Mouse (Mus musculus) urinary bladder, postnatal 10 days (tissue): ENCODE data around the gene Mtcl1.
"Not testable (repeated sequence)": the region's sequence is repeated elsewhere in the genome, so short reads cannot be mapped to it uniquely, and the experiment has no call there.

Source experiments
- DNase-seq: peaks from one replicate; pipeline ENCODE4 v3.0.0; 2022; ENCODE audit warnings: low spot score

Mtcl1 gene

DNA sequence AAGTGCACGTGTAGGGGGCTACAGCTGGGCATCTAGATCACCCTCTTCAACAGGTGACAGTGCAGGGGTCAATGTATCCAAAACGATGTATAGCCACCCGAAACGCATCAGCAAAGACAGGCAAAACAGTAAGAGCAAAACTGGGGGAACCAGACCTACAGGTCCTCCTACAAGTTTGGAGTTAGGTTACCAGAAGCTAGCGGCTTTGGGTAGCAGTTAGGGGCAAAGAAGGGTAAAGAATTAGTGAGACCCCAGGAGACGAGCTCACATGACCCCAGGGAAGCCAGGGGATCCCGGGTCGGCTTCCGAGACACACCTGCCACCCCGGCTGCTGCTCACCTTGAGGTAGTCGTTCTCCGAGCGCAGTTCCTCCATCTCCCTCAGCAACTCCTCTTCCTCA is 1.6 kb downstream of the Mtcl1 start:
- no peak for DNase-seq

DNA sequence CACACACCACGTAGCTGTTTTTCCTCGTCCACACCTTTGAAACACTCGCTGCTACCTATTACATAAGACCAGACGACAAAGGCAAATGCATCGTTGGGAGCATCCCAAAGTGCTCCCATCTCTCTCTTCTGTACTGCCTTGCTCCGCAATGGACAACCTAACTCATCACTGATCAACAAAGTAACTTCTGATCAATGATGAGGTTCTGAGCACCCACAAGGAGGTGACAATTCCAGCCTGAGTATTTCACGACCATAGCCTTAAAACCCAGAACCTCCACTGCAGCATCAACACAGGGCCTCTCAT is 2.6 kb downstream of the Mtcl1 start:
- no peak for DNase-seq

DNA sequence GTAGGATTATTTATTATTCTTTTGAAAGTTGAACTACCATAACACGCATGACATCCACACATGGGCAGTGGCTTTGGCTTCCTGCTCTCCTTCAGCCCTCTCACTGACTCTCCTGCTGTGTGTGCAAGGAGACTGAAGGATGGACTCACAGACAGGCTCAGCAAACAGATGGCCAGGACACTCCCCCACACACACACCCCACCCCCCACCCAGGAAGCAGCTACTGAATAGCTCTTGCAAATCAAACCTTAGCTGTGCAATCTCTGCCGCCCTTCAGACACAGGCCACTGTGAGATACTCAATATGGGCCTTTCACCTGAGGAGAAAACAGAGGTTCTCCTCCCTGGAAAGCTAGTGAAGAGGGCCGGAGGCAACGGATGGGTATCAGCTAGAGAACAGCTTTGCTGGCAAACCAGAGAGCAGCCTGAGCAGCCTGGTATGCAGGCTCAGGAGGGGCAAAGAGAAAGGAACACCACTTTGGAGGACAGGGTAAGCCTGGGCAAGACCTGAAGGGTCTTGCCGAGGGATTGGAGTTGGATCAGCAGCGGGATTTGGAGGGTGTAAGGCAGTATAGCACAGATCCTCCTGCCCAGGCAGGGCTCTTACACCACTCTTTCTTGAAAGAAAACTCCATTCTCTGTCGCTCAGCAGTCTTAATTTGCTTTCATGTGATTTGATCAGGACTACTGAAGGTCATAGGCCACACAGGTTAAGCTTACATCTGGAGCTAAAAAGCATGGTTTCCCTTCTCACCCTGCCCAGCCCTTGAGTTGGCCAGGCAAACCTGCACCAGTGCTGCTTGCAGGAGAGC is 3.1 kb downstream of the Mtcl1 start:
- DNase-seq = no peak

DNA sequence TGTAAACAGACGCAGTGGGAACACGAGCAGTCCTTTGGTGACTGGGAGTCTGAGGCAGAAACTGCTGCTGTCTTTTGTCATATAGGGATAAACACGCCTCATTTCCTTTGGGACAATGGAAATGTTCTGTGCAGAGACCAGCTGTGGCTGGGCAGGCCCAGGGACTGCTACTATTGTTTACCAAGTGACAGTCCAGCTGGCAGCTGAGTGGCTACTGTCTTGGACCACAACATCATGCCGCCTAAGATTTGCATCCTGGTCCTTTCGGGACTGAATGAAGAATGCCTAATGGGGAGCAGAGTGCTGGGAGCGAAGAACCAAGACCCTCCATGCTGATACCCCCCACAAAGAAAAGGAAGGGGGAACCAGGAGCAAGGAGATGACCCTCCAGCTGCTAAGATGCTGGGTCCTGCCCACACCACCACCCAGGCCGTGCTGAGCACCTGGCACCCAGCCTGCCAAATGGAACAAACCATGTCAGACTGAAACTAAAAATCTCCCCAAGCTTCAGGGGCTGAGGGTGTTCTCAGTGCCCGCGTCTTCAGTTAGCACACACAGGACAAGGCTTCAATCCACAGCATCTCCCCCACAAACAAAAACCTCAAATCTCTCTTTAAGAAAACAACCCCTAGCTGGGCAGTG is 5.4 kb downstream of the Mtcl1 start:
- DNase-seq = no peak

DNA sequence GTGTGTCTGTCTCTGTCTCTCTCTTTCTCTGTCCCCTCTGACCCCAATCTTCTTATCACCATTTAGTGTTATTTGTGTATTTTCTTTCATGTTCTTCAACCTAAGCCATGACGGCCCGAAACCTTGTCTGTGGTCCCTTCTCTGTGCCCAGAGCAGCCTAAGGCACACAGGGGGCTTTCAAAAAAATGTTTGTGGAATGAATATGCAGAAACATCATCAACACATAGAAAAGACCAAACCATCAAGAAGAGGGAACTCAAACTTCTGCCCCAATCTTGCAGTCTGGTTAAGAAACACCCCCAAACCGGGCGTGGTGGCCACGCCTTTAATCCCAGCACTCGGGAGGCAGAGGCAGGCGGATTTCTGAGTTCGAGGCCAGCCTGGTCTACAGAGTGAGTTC is 9.7 kb downstream of the Mtcl1 start:
- DNase-seq = no peak

DNA sequence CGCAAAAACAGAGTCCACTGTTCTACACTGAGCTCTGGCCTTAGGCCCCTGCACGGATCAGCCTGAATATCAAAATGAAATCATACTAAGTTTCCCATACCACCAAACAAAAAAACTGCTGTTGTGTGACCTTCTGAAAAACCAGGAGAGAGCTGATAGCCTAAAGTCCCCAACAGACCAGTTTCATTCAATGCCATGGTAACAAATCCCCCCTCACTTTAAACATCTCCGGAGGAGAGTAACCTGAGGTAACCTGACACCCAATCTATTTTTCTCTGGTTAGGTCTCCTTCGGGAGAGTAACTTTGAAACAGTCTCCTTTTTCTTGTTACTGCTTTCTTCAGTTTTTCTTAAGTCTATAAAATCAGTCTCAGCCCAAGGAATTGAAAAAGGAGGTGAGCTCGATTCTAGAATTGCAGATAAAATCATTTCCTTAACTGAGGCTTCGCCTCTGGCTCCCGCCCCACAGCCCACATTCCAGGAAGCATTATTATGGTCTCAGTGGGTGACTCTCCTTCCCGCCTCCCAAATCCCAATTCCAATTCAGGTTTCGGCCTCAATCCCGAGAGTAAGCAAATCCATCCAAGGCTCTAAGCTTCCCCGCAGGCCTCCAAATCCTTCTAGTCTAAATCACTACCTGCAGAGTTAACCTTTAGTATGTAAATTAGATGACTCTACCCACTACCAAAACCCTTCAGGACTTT is 10.3 kb downstream of the Mtcl1 start:
- no peak for DNase-seq

DNA sequence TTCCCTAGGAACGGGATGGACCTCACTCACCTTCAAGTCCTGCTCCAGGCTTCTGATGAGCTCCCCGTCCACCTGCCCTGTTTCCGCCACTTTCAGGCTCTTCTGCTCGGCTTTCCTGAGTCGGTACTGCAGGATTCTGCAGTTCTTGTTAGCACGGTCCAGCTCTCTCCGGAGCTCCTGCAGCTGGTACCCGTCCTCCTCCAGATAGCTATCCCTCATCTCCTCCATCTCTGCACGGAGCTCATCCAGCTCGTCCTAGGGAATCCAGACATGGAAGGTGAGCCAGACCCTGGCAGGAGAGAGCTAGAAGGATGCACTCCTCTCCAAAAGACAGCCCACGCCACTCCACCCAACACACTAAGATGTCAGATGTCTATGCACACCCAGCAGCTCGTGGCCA is 11.4 kb downstream of the Mtcl1 start:
- no peak for DNase-seq

DNA sequence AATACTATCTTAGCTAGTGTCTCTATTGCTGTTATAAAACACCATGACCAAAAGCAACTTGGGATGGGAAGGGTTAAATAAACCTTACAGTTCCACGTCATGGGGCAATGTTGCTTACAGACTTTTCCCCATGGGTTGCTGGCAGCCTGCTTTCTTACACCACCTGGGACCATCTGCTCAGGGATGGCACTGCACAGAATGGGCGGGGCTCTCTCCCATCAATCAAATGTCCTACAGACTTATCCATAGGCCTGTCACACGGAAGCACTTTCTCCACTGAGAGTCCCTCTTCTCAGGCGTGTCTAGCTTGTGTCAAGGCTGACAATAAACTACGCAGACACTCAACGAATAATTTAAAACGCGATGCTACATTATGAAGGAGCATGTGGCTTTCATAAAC is 12.7 kb downstream of the Mtcl1 start:
- no peak for DNase-seq

DNA sequence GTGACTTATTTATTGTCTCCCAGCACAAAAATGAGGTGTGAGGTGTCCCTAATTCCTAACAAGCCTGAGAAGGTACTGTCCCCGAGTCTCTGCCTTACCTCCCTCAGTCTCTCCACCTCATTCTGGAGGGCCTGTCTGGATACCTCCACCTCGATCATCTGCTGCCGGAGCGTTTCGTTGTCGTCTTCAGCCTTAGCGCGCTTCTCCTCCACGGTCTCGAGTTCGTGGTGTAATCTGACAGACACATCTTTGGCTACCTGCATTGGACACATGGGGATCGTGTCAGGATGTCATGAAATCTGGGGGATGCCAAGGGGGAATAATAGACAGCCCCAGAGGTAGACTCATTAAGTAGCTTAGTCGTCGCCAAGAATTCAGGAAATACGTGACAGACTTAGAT is 13.6 kb downstream of the Mtcl1 start:
- no peak for DNase-seq

DNA sequence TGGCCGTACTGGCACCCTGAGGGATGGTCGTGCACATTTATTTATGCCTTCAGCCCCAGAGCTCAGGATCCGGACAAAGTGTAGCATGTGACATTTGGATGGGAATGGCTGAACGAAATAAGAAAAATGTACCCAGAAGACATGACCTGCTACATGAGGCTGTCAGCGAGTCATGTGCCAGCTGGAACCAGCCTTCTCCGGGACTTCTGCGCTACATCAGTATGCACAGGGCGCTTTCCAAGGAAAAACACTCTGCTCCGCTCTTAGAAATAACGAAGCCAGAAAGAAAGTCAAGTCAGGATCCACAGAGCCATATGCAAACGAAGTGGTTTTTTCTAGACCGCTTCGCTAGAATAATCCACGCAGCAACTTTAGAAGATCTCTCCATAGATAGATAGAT is 14.5 kb downstream of the Mtcl1 start:
- no peak for DNase-seq

DNA sequence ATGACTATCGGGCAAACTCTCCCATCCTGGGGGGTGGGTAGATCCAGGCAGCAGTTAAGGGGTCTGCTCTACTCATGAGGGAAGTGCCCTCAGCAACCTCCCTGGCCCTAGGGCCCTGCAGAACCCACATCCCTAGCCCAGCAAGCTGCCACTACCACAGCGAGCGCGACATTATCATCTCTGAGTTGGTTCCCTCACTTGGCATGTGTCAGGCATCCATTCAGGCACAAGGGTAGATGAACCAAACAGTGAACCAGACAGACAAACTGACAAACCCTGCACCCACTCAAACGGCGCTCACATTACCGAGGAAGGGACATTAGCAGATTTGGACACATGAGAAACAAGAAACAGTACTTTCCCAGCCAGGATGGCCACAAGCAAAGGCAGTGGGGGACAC is 15.0 kb downstream of the Mtcl1 start:
- DNase-seq = no peak

DNA sequence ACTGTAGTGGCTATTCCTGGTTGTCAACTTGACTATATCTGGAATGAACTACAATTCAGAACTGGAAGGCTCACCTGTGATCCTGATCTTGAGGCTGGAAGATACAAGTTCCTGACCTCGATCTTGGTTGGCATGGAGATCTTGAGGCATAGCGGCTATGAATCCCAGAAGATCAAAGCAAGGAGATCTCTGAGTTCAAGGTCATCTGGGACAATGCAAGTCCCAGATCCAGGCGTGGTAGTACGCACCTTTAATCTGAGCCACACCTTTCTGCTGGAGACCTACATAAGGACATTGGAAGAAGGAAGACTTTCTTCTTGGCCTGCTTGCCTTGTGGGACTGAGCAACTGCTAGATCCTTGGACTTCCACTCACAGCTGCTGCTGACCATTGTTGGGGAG is 24.9 kb downstream of the Mtcl1 start:
- not testable (repeated sequence) for DNase-seq

DNA sequence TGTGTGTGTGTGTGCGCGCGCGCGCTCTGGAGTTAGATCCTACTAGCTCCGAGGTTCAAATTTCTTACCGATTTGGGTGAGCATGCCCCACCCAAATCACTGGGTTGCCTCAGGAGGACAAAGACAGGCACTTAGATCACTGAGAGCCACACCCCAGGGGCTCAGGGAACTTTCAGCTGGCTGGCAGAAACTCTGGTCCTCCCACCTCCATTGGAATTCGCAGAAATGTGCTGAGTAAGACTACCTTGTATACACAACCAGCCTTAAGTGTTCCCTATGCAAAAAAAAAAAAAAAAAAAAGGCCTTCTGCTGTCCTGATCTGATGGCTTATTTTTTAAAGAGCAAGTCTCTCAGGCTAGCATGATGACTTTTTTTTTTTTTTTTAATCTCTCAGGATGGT is 30.1 kb downstream of the Mtcl1 start:
- DNase-seq = no peak

DNA sequence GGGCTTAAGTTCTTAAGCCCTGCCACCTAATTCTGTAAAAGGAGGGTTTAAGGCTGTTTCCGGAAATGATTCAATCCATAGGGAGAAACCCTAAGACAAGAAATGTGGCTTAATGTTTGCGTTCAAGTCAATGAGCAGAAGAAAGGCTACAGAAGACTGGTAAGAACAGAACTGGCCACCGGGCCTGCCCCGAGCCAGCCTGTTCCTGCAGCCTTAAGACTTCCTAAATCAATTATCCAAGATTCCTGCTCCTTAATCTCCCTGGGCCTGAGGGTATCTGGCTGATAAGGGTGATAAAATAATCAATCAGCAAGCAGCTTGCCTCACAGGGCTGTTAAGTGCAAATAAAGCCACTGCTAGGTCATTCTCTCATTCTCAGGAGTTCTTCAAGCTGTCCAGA is 31.8 kb downstream of the Mtcl1 start:
- no peak for DNase-seq

DNA sequence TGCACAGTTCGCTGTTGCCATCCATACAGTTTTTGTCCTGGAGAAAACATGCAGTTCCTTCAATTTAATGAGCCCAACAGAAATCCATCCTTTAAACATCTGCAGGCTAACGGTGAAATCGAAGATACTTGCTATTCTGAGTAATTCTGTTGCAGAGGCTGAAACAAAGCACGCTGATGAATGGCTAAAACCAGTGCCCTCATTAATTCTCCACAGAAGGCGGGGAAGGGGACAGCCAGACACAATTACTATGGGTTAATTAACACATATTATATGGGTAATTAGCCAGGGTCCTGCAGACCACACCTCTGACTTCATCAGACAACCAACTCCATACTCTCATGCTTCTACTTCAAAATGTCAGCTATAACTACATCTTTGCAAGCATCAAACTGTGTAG is 32.2 kb downstream of the Mtcl1 start:
- DNase-seq = no peak

DNA sequence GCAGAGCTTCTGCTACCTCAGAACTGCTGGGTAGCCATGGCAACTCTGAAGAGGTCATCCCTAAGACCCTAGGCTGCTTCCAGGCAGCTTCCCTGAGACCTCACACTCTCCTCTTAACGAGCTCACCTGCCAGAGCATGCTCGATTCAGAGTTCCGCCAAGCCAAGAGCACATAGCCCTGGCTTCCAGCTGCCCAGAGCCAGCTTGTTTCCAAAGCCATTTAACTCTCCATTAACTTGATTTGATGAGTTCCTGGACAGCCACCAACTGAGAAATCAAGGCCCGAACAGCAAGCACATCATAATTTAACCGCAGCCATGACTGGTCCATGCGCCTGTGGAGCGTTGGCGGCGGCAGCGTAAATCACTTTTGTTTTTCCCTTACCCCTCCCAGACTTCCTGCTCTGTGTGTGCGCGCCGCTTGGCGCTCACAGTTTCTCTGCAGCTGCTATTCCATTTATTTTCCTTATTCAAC is 32.7 kb downstream of the Mtcl1 start:
- no peak for DNase-seq

DNA sequence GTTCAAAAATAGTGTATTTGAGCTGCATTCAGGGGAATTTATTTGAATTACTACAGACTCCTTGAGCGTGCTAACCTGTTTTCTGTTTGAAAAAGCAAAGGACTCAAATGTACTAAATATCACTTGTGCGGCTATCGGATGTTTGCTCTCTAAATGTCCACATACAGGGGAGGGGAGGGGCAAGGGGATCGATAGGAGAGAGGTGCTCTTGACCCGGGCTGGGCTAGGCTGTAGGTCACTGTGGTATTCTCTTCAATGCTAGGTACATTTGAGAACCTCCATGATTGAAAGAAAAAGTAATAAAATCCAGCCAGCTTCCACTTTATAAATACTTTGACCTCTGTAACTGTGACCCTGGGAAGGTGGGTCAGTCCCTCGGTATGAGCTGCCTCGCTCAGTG is 33.1 kb downstream of the Mtcl1 start:
- no peak for DNase-seq

DNA sequence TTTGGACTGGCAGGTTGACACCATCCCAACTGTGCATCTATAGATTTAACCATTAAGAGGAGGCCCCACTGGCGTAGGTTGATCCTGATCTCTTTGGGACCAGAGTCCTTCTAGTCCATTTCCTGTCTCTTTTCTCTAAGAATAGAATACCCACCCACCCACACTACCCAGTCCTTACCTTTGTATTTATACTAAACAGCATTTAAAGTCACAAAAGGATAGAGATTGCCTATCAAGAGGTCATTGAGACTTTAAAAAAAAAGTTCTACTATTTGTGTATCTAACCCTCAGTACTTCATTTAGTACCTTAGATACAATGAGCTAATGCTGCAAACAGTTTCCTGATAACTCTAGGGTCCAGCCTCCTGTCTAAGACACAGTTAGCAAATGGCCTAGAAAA is 35.2 kb downstream of the Mtcl1 start:
- DNase-seq = no peak

DNA sequence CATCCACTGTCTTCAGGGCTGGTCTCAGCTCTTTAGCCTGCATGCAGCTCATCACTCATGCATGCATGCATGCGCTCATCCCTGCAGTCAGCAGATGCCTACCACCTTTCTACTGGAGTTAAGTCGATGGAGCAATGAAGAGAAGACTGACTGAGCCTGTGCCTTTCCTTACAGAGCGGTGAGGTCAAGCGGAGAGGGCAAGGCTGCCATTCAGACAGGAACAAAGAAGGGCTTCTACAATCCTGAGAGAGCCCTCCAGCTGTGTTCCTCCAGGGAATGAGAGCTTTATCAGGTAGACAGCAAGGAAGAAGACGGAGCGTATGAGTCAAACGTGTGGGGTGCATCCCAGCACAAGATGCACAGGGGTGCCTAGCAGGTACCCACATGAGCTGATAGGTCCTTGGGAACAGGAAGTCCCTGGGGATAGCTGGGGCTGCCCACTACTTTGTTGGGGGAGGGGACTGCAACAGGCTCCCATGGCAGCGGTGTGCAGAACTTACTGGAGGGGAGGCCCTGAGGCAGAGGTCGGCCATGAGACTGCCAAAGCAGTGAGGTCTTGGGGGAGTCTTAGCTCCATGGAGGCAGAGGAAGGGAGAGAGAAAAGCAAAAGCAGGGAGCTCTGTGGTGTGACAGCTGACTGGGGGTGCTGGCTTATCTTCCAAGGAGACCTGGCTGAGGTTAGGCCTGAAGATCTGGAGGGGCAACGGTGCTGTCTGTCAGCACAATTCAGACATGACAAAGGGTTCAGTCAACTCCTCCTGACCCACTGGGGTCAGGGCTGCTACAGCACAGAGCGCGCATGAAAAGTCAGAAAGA is 37.2 kb downstream of the Mtcl1 start:
- DNase-seq = no peak

DNA sequence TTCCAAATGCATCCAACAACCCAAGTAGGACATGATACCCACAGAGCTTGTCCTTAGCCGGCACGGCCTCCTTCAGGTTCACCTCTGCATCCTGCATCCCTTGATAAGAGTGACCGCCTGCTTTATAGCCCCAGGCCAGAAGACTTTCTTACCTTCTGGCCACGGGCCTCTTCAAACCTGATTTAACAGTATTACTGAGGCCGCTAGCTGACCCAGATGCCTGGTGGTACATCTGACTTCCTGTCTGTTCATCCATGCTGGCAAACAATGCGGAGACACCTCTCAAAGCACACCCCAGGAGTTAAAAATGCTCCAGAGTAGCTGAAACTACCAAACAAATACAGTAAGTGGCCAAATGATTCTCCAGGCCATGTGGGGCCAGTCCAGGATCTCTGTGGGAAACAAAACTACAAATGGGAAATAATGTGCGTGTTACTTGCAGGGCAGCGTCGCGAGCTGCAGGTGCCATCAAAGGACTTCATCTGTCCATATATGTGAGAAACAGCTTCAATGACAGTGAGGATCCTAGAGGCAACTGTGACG is 38.6 kb downstream of the Mtcl1 start:
- no peak for DNase-seq

DNA sequence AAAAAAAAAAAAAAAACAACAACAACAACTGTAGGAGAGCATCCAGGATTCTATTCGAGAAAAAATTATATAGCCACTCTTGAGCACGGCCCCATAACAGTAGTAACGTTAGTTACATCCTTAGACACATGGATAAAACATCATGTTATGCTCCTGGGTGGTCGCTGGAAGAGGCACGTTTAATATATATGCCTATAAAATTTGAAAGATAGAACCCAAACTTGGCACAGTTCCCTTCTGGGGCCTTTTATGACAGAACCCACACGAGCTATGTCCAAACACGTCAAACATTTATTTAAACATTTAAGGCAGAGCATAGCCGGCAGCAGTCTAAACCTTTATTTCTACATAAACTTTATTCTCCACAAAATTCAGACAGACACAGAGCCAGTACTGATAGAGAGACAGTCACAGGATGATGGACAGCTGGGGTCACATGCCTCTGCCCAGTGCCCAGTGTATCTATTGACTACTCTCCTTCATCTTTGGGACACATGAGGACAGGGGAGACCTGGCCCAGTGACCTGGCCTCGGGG is 40.4 kb downstream of the Mtcl1 start:
- DNase-seq = no peak

DNA sequence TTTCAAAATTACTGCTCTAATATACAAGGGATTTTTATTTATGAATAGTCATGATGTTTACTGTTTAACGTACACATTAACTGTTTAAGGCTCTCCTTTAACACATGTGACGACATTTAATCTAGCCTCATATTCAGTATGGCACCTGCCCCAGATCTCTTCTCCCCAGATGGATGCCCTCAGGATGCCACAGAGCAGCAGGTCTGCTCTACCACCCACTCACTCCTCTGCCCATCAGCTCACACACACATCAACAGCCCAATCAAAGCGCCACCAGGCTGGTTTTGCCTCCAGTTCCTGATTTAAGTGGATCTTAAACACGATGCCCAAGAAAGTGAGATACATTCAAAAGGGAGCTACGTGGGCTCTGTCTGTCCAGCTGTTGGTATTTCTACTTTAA is 41.1 kb downstream of the Mtcl1 start:
- no peak for DNase-seq
